Mouse (Mus musculus) induced T-regulatory cell, adult 2 months (primary cell): ENCODE data around the gene Pou3f3.
A peak's percentile ranks its signal among the peaks of the same experiment; 100 is the strongest.

Experiments
- DNase-seq: peaks from one replicate; pipeline ENCODE4 v3.0.0-alpha.2; 2012; ENCODE audit warnings: low read depth

Pou3f3 gene

GRCm38 (mm10) chr1:42695578-42695915 lies at the start of gene Pou3f3:
TSS of gene Pou3f3 (plus strand) at chr1:42695768.
- DNase-seq, result no peak

- no peak for DNase-seq
Measured at GRCm38 (mm10) chr1:42648366-42648935, 47.1 kb upstream of the Pou3f3 start.

GRCm38 (mm10) chr1:42651461-42651860 lies 44.1 kb upstream of the Pou3f3 start:
- no peak for DNase-seq

- DNase-seq, result no peak
Measured at GRCm38 (mm10) chr1:42667546-42667945, 28.0 kb upstream of the Pou3f3 start.

GRCm38 (mm10) chr1:42680673-42681072 lies 14.9 kb upstream of the Pou3f3 start:
- no peak for DNase-seq

- no peak for DNase-seq
Measured at GRCm38 (mm10) chr1:42681762-42682161, 13.8 kb upstream of the Pou3f3 start.

GRCm38 (mm10) chr1:42683861-42684260 lies 11.7 kb upstream of the Pou3f3 start:
- no peak for DNase-seq

- no peak for DNase-seq
Measured at GRCm38 (mm10) chr1:42684345-42684744, 11.2 kb upstream of the Pou3f3 start.

- no peak for DNase-seq
Measured at GRCm38 (mm10) chr1:42684783-42685182, 10.8 kb upstream of the Pou3f3 start.

GRCm38 (mm10) chr1:42685321-42685960 lies 10.1 kb upstream of the Pou3f3 start:
- DNase-seq, result no peak

- no peak for DNase-seq
Measured at GRCm38 (mm10) chr1:42686194-42687131, 9.1 kb upstream of the Pou3f3 start.

- DNase-seq, result no peak
Measured at GRCm38 (mm10) chr1:42687271-42687670, 8.3 kb upstream of the Pou3f3 start.

- DNase-seq, result no peak
Measured at GRCm38 (mm10) chr1:42687756-42688540, 7.6 kb upstream of the Pou3f3 start.

- no peak for DNase-seq
Measured at GRCm38 (mm10) chr1:42688541-42689125, 6.9 kb upstream of the Pou3f3 start.

- no peak for DNase-seq
Measured at GRCm38 (mm10) chr1:42690024-42690575, 5.5 kb upstream of the Pou3f3 start.

GRCm38 (mm10) chr1:42691202-42692170 lies 4.1 kb upstream of the Pou3f3 start:
- DNase-seq, result peak; percentile 37

- no peak for DNase-seq
Measured at GRCm38 (mm10) chr1:42692221-42692620, 3.3 kb upstream of the Pou3f3 start.

- no peak for DNase-seq
Measured at GRCm38 (mm10) chr1:42693101-42693715, 2.4 kb upstream of the Pou3f3 start.

- no peak for DNase-seq
Measured at GRCm38 (mm10) chr1:42693852-42694251, 1.7 kb upstream of the Pou3f3 start.

- no peak for DNase-seq
Measured at GRCm38 (mm10) chr1:42694290-42694664, 1.3 kb upstream of the Pou3f3 start.
